Mouse (Mus musculus) liver, adult 2 months (tissue): ENCODE data around the gene Barhl2. TPM values are rescaled to one million over a fixed set of nuclear protein-coding genes. Genes with fewer than 3 reads are reported as not detected.

ENCODE experiments used
- DNase-seq: peaks from one replicate; pipeline ENCODE4 v3.0.0-alpha.2; 2011; ENCODE audit warnings: low read depth, low spot score; ENCODE audit errors: extremely low read depth
- H3K27ac ChIP-seq: fragments of 200-500 bp; replicated peaks from 2 replicates; pipeline ENCODE4 v1.5.1; 2012; ENCODE audit warnings: low read depth, mild to moderate bottlenecking, control low read depth, inconsistent platforms, low read length; ENCODE audit not compliant: insufficient read depth
- H3K27me3 ChIP-seq: fragments of 200-500 bp; 2 replicates; pipeline ENCODE4 v1.6.1; 2012; ENCODE audit warnings: mild to moderate bottlenecking, moderate library complexity, low read length, inconsistent platforms; ENCODE audit not compliant: control insufficient read depth, insufficient read depth
- H3K36me3 ChIP-seq: fragments of 200-500 bp; 2 replicates; pipeline ENCODE4 v1.6.1; 2012; ENCODE audit warnings: low read length, inconsistent platforms; ENCODE audit not compliant: control insufficient read depth, insufficient read depth
- H3K4me1 ChIP-seq: fragments of 200-500 bp; 2 replicates; pipeline ENCODE4 v1.6.1; 2011; ENCODE audit warnings: low read length; ENCODE audit not compliant: control insufficient read depth, insufficient read depth
- H3K4me3 ChIP-seq: fragments of 200-500 bp; 2 replicates; pipeline ENCODE4 v1.5.1; 2011; ENCODE audit warnings: low read depth, mild to moderate bottlenecking, control low read depth, low read length, moderate library complexity; ENCODE audit not compliant: insufficient read depth
- H3K79me2 ChIP-seq: fragments of 200-500 bp; 2 replicates; pipeline ENCODE4 v1.6.1; 2012; ENCODE audit warnings: inconsistent platforms, mild to moderate bottlenecking, low read length, moderate library complexity; ENCODE audit not compliant: control insufficient read depth, insufficient read depth
- H3K9ac ChIP-seq: fragments of 200-500 bp; 2 replicates; pipeline ENCODE4 v1.6.1; 2012; ENCODE audit warnings: low read depth, mild to moderate bottlenecking, control low read depth, inconsistent platforms, low read length
- CTCF ChIP-seq: fragments of 200-500 bp; IDR thresholded peaks from 2 replicates; pipeline ENCODE4 v1.5.1; 2011; ENCODE audit warnings: low read depth, low read length, control low read depth
- POLR2A ChIP-seq: fragments of 200-500 bp; IDR thresholded peaks from 2 replicates; pipeline ENCODE4 v1.6.1; 2011; ENCODE audit warnings: low read length, control low read depth; ENCODE audit not compliant: insufficient read depth; ENCODE audit errors: extremely low read depth
- WGBS: fragments of 180-500 bp; shearing (Covaris S2); methylation state at CpG from one replicate; pipeline ENCODE4 v1.1.7; 2018; 5-methylcytosine and 5-hydroxymethylcytosine counted together
- polyA plus RNA-seq: library from polyadenylated mRNA; depleted of rRNA; stranded (reverse); fragments of >200 nt; gene quantifications from 2 replicates; pipeline ENCODE4 v1.2.3, GENCODE M21; 2012
- total RNA-seq: library from RNA; depleted of rRNA; stranded (reverse); fragments of >200 nt; gene quantifications from 2 replicates; pipeline ENCODE4 v1.2.3, GENCODE M21; 2014

Gene Barhl2
- total and polyA plus RNA-seq, 2 experiments, result not detected

DNA sequence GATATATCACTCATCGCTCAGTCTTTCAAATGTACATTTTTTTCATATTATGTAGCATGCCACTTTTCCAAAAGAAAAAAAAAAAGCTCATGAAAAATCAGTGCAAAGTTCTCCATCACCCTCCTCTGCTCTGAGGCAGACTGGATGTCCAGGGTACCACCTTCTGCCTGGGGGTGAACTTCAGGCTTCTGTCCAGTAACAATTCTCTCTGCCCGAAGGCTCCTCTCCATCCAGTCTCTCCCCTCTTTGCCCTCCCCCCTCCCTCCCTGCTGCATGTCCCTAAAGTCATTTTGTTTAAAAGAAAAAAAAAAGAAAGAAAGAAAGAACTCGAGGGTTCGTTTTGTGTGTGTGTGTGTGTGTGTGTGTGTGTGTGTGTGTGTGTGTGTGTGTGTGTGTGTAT, 5.3 kb downstream of the Barhl2 start:
- H3K79me2 ChIP-seq, result no peaks in the 10 kb centered on the region
- no peak for DNase-seq
- no peak overlapping the region for H3K9ac ChIP-seq
- 12% methylated on average over 4 of the region's 4 CpGs for WGBS
- H3K27me3 ChIP-seq, result peaks cover 44% of the 10 kb centered on the region
- H3K36me3 ChIP-seq, result no peaks in the 10 kb centered on the region
- TF ChIP-seq POLR2A (no peak), CTCF (no peak)
- no peak overlapping the region for H3K27ac ChIP-seq
- no peaks in the 10 kb centered on the region for H3K4me1 ChIP-seq
- H3K4me3 ChIP-seq, result no peak overlapping the region

DNA sequence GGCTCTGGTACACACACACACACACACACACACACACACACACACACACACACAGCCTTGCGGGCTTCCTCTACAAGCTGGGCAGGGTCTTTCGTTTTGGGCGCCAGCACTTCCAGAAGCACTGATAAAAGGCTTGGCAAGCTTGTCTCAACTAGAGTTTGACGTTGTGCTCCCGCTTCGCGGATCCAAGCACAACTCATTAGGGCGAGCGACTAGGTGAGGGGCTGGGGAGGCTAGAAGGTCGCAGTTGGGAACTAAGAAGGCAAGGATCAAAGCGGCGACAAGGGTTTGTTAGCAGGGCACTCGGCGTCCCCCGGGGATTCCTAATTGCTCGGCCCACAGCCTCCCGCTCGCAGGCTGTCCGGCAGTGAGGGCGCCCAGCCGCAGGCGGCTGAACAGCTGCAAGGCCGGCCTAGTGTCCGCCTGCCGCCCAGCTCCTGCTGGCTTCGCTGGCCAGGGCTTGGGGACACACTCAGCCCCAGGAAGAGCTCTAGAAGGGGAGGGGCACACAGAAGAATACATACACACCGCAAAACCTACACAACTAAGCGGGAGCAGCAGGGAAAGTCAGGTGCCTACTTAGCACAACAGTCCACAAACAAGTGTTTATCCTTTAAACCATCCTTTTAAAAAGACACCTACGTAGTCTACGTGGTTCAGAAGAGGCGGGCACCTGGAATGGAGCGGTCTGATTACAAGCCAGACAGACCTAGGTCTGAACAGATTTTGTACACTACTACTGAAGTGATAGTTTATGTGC, 6.1 kb downstream of the Barhl2 start:
- H3K4me1 ChIP-seq, result no peaks in the 10 kb centered on the region
- H3K27ac ChIP-seq, result no peak overlapping the region
- H3K36me3 ChIP-seq, result no peaks in the 10 kb centered on the region
- H3K4me3 ChIP-seq, result no peak overlapping the region
- 4% methylated on average over 32 of the region's 32 CpGs for WGBS
- TF ChIP-seq CTCF (no peak), POLR2A (no peak)
- H3K27me3 ChIP-seq, result peaks cover 42% of the 10 kb centered on the region
- no peaks in the 10 kb centered on the region for H3K79me2 ChIP-seq
- no peak for DNase-seq
- no peak overlapping the region for H3K9ac ChIP-seq

GRCm38 (mm10) chr5:106450426-106451160, 7.4 kb downstream of the Barhl2 start:
- Histone ChIP-seq H3K79me2 (no peaks in the 10 kb centered on the region), H3K9ac (no peak overlapping the region), H3K36me3 (no peaks in the 10 kb centered on the region), H3K4me1 (no peaks in the 10 kb centered on the region), H3K27ac (no peak overlapping the region), H3K4me3 (no peak overlapping the region), H3K27me3 (peaks cover 44% of the 10 kb centered on the region)
- TF ChIP-seq POLR2A, result no peak
- TF ChIP-seq CTCF, result no peak
- 31% methylated on average over 5 of the region's 5 CpGs for WGBS
- no peak for DNase-seq

- DNase-seq, result no peak
- no peak overlapping the region for H3K4me3 ChIP-seq
- H3K27ac ChIP-seq, result no peak overlapping the region
- TF ChIP-seq CTCF (no peak), POLR2A (no peak)
- no peaks in the 10 kb centered on the region for H3K36me3 ChIP-seq
- H3K9ac ChIP-seq, result no peak overlapping the region
- no peaks in the 10 kb centered on the region for H3K4me1 ChIP-seq
- H3K79me2 ChIP-seq, result no peaks in the 10 kb centered on the region
- H3K27me3 ChIP-seq, result peaks cover 40% of the 10 kb centered on the region
- WGBS, result 21% methylated on average over 4 of the region's 4 CpGs
These were observed 8.1 kb downstream of the Barhl2 start for GRCm38 (mm10) chr5:106449720-106450425.

- Histone ChIP-seq H3K4me1 (no peaks in the 10 kb centered on the region), H3K27me3 (peaks cover 33% of the 10 kb centered on the region), H3K27ac (no peak overlapping the region), H3K4me3 (no peak overlapping the region), H3K79me2 (no peaks in the 10 kb centered on the region), H3K36me3 (no peaks in the 10 kb centered on the region), H3K9ac (no peak overlapping the region)
- no peak for DNase-seq
- 6% methylated on average over 6 of the region's 6 CpGs for WGBS
- TF ChIP-seq POLR2A (no peak), CTCF (no peak)
These were observed 9.2 kb downstream of the Barhl2 start for GRCm38 (mm10) chr5:106448798-106449125.
